Mouse (Mus musculus): Measurements from ENCODE around the gene Samd8. TPM values are rescaled to one million over a fixed set of nuclear protein-coding genes. Genes with fewer than 3 reads are reported as not detected.

Samd8 gene
- total RNA-seq (2021) = 10 to 100 TPM; 49.9 to 60.7 TPM
- long read RNA-seq, experiment 1, transcript Samd8-201 (6 exons, 1,574 nt) = major isoform, 7 of 16 reads
- long read RNA-seq, experiment 1, transcript Samd8-204 (6 exons, 1,613 nt) = minor isoform, 5 of 16 reads
- long read RNA-seq, experiment 1, partial matches to known transcripts = 0 of 16 reads
- long read RNA-seq, experiment 1, other reads (novel, unspliced or antisense) = 3 of 16 reads
- long read RNA-seq, experiment 2, partial matches to known transcripts = 0 of 2 reads
- long read RNA-seq, experiment 2, other reads (novel, unspliced or antisense) = 1 of 2 reads

- DNase-seq = peak; percentile 91 to 93
Observed at GRCm38 (mm10) chr14:21750008-21750880, at the start of gene Samd8. TSS of gene Samd8 (plus strand) at chr14:21750531.

- no peak for DNase-seq
Observed at GRCm38 (mm10) chr14:21702691-21703090, 47.6 kb upstream of the Samd8 start.

- no peak for DNase-seq
Observed at GRCm38 (mm10) chr14:21703255-21703654, 47.1 kb upstream of the Samd8 start.

GRCm38 (mm10) chr14:21705462-21705861 lies 44.9 kb upstream of the Samd8 start:
- no peak for DNase-seq

GRCm38 (mm10) chr14:21706759-21707571 lies 43.4 kb upstream of the Samd8 start:
- DNase-seq = peak; percentile 45 to 51

GRCm38 (mm10) chr14:21709545-21709944 lies 40.8 kb upstream of the Samd8 start:
- DNase-seq = peak; percentile 70

- DNase-seq = no peak
Observed at GRCm38 (mm10) chr14:21711231-21711630, 39.1 kb upstream of the Samd8 start.

GRCm38 (mm10) chr14:21714486-21714885 lies 35.8 kb upstream of the Samd8 start, which contains the start of gene Dupd1:
TSS of gene Dupd1 (minus strand) at chr14:21714576.
- DNase-seq = no peak

GRCm38 (mm10) chr14:21719646-21720383 lies 30.5 kb upstream of the Samd8 start:
- no peak for DNase-seq

GRCm38 (mm10) chr14:21720430-21721205 lies 29.7 kb upstream of the Samd8 start:
- no peak for DNase-seq

GRCm38 (mm10) chr14:21722021-21722698 lies 28.2 kb upstream of the Samd8 start:
- DNase-seq = peak; percentile 16 to 35

- no peak for DNase-seq
Observed at GRCm38 (mm10) chr14:21729031-21729732, 21.1 kb upstream of the Samd8 start.

GRCm38 (mm10) chr14:21729936-21730335 lies 20.4 kb upstream of the Samd8 start:
- no peak for DNase-seq

GRCm38 (mm10) chr14:21733131-21733905 lies 17.0 kb upstream of the Samd8 start:
- DNase-seq = peak in 1 of 2 experiments; percentile 41

GRCm38 (mm10) chr14:21740345-21740744 lies 10.0 kb upstream of the Samd8 start:
- no peak for DNase-seq

- DNase-seq = no peak
Observed at GRCm38 (mm10) chr14:21741314-21741713, 9.0 kb upstream of the Samd8 start.

GRCm38 (mm10) chr14:21741786-21742185 lies 8.5 kb upstream of the Samd8 start:
- peak; percentile 85 to 86 for DNase-seq

- no peak for DNase-seq
Observed at GRCm38 (mm10) chr14:21742441-21742840, 7.9 kb upstream of the Samd8 start.

GRCm38 (mm10) chr14:21744169-21744568 lies 6.2 kb upstream of the Samd8 start:
- DNase-seq = no peak
